Mouse (Mus musculus) embryonic fibroblast, embryonic 13.5 days (primary cell): ENCODE measurements at regions not wholly inside any gene's neighbourhood (a gene's known extent, or its start where the extent isn't known, plus 50 kb on each side); places are given as distances from the start of the nearest gene placed in this dataset.

Experiments
- CTCF ChIP-seq: IDR thresholded peaks from 2 replicates; pipeline ENCODE4 v1.5.1; 2011; ENCODE audit warnings: mild to moderate bottlenecking, control low read depth, low read length, moderate library complexity, borderline replicate concordance; ENCODE audit not compliant: insufficient read depth
- POLR2A ChIP-seq: IDR thresholded peaks from 2 replicates; pipeline ENCODE4 v1.6.1; 2011; ENCODE audit warnings: low read depth, mild to moderate bottlenecking, control low read depth, low read length, moderate library complexity

DNA sequence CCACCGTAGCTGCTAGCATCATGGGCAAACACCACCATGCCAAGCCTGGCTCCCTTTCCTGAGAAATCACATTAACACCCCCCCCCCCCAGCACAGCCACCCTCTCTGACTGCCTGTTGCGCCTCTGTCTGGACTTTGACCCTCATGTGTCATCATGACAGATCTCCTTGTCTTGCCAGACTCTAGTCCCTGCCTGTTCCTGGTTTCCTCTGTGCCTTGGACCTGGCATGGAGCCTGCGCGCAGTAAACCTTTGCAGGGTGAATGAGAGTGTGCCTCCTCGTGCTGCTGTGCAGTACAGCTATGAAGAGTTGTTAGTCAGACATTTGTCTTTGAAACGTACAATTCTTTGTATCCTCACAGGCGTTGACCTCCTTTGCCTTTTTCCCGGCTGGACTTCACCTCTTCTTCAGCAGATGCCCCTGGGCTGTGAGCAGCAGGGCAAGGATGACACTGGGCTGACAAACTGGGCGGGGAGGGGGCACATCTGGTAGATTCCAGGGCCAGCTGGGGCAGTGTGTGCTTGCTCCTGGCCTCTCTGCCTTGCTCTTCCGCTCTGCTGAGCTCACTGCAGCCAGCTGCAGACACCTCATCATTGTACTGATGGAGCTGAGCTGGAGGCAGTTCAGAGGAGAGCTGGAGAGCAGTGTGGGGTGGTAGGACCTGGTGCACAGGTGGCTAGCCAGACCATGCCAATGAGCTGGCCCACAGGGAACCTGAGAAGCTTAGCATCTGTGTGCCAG is 134.2 kb upstream of the Pja1 start:
- TF ChIP-seq CTCF (no peak), POLR2A (no peak)
